Mouse (Mus musculus): ENCODE measurements around the gene Ethe1. TPM values are rescaled to one million over a fixed set of nuclear protein-coding genes. Genes with fewer than 3 reads are reported as not detected.

Ethe1 gene
- polyA plus RNA-seq, 1 experiment from 2014 or later, result 24.1 TPM

GRCm38 (mm10) chr7:24622967-24623366 is 35.6 kb downstream of the Ethe1 start:
- Histone ChIP-seq H3K4me3 (no peak overlapping the region), H3K4me1 (peaks cover 6% of the 10 kb centered on the region; the same call in 1 of the 2 replicates), H3K27me3 (ENCODE audit: low read depth, poor library complexity, severe bottlenecking) (peaks cover 36% of the 10 kb centered on the region), H3K27ac (replicated peaks) (no peak overlapping the region), H3K36me3 (no peaks in the 10 kb centered on the region), H3K9me3 (replicated peaks) (peaks cover 8% of the 10 kb centered on the region)
- no peak for DNase-seq (ENCODE audit: low spot score)
- WGBS, result 81% methylated on average over 6 of the region's 6 CpGs

GRCm38 (mm10) chr7:24628685-24629610 is 41.6 kb downstream of the Ethe1 start:
- DNase-seq (ENCODE audit: low spot score), result peak; percentile 88

GRCm38 (mm10) chr7:24629672-24630071 is 42.3 kb downstream of the Ethe1 start:
- H3K4me3 ChIP-seq, result no peak overlapping the region
- H3K27me3 ChIP-seq (ENCODE audit: low read depth, poor library complexity, severe bottlenecking), result peaks cover 36% of the 10 kb centered on the region
- no peaks in the 10 kb centered on the region for H3K9me3 ChIP-seq (replicated peaks)
- no peak for DNase-seq (ENCODE audit: low spot score)
- WGBS, result 74% methylated on average over 4 of the region's 4 CpGs
- no peaks in the 10 kb centered on the region for H3K36me3 ChIP-seq
- peaks cover 18% of the 10 kb centered on the region for H3K4me1 ChIP-seq
- H3K27ac ChIP-seq (replicated peaks), result no peak overlapping the region

More at GRCm38 (mm10) chr7:24628685-24629610, 41.6 kb downstream of the Ethe1 start:
- H3K9me3 ChIP-seq (replicated peaks), result no peaks in the 10 kb centered on the region
- H3K27ac ChIP-seq (replicated peaks), result peak overlapping the region; percentile 75
- H3K4me3 ChIP-seq, result peak overlapping the region; percentile 51
- no peaks in the 10 kb centered on the region for H3K36me3 ChIP-seq
- WGBS, result 8% methylated on average over 32 of the region's 33 CpGs
- peaks cover 30% of the 10 kb centered on the region for H3K27me3 ChIP-seq (ENCODE audit: low read depth, poor library complexity, severe bottlenecking)
- peaks cover 18% of the 10 kb centered on the region for H3K4me1 ChIP-seq

GRCm38 (mm10) chr7:24630116-24630880 is 43.0 kb downstream of the Ethe1 start:
- Histone ChIP-seq H3K27me3 (ENCODE audit: low read depth, poor library complexity, severe bottlenecking) (peaks cover 39% of the 10 kb centered on the region), H3K4me1 (peaks cover 18% of the 10 kb centered on the region), H3K36me3 (no peaks in the 10 kb centered on the region), H3K9me3 (replicated peaks) (no peaks in the 10 kb centered on the region), H3K27ac (replicated peaks) (no peak overlapping the region), H3K4me3 (no peak overlapping the region)
- 75% methylated on average over 10 of the region's 10 CpGs for WGBS
- DNase-seq (ENCODE audit: low spot score), result no peak

DNA sequence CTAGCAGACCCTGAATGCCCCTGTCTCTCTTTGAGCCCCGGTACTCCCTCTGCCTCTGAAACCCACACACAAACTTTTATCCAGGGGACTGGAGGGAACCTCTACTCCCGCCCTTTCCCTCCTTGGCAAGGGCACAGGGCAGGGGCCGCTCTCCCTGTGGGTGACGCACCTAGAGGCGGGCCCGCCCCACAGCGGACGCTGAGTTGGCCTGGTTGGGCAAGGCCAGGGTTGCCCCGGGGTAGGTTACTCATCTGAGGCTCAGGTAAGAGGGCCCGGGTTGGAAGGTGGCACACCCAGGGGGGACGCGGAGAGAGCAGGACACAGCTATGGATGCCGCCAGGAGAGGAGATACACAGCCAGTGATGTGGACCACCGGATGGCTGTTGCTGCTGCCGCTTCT is 48.9 kb downstream of the Ethe1 start, which contains the start of gene Lypd3:
Lypd3 (plus strand) TSS at position 287 of the 400 bp plus-strand sequence.
- no peak within 1 kb of the TSS for H3K27ac ChIP-seq (replicated peaks)
- H3K4me1 ChIP-seq, result peaks cover 28% of the 10 kb centered on the region
- H3K9me3 ChIP-seq (replicated peaks), result no peaks in the 10 kb centered on the region
- H3K36me3 ChIP-seq, result no peaks in the 10 kb centered on the region
- WGBS, result 15% methylated on average over 15 of the region's 15 CpGs
- peak within 1 kb of the TSS; percentile 52 for H3K4me3 ChIP-seq
- peaks cover 71% of the 10 kb centered on the region for H3K27me3 ChIP-seq (ENCODE audit: low read depth, poor library complexity, severe bottlenecking)
- no peak for DNase-seq (ENCODE audit: low spot score)

DNA sequence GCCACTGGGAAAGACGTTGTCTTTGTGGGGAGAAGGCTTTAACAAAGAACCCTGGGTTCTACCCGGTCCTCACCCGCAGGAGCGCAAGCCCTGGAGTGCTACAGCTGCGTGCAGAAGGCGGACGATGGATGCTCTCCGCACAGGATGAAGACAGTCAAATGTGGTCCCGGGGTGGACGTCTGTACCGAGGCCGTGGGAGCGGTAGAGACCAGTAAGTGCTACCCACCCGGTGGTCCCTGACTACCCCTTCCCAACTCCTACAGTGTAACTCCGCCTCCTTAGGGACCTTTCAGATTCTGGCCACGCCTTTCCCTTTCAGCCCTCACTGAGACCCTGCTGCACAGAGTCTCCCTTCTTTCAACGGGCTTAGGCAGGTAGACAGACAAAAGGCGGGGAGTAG is 49.7 kb downstream of the Ethe1 start:
- Histone ChIP-seq H3K4me3 (peak overlapping the region; percentile 52), H3K36me3 (no peaks in the 10 kb centered on the region), H3K27me3 (ENCODE audit: low read depth, poor library complexity, severe bottlenecking) (peaks cover 79% of the 10 kb centered on the region), H3K27ac (replicated peaks) (no peak overlapping the region), H3K9me3 (replicated peaks) (no peaks in the 10 kb centered on the region), H3K4me1 (peaks cover 28% of the 10 kb centered on the region)
- no peak for DNase-seq (ENCODE audit: low spot score)
- WGBS, result 1% methylated on average over 18 of the region's 18 CpGs

- WGBS, result 3% methylated on average over 35 of the region's 35 CpGs
- Histone ChIP-seq H3K4me1 (peaks cover 28% of the 10 kb centered on the region), H3K36me3 (no peaks in the 10 kb centered on the region), H3K27me3 (ENCODE audit: low read depth, poor library complexity, severe bottlenecking) (peaks cover 80% of the 10 kb centered on the region), H3K4me3 (peak overlapping the region; percentile 52), H3K27ac (replicated peaks) (no peak overlapping the region), H3K9me3 (replicated peaks) (no peaks in the 10 kb centered on the region)
- DNase-seq (ENCODE audit: low spot score), result no peak
Observed at GRCm38 (mm10) chr7:24638026-24638856, 50.9 kb downstream of the Ethe1 start.

DNA sequence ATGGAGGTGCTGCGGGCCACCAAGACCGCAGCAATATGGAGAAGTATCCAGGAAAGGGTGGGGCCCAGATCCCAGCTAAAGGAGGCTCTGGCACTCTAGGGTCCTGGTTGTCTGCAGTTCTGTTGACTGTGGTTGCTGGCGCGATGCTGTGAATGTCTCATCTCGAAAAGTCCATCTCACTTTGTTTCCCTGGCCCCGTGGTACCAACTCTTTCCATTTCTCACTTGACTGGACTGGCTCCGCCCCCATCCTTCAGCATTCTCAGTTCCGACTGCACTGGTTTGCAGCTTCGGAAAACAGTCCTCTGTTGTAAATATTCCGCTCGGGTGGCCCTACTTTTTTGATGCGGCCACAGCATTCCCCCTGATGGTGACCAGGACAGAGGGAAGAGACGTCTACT is 53.1 kb downstream of the Ethe1 start:
- H3K27ac ChIP-seq (replicated peaks), result no peak overlapping the region
- no peak overlapping the region for H3K4me3 ChIP-seq
- 64% methylated on average over 13 of the region's 13 CpGs for WGBS
- DNase-seq (ENCODE audit: low spot score), result no peak
- H3K27me3 ChIP-seq (ENCODE audit: low read depth, poor library complexity, severe bottlenecking), result peaks cover 67% of the 10 kb centered on the region
- no peaks in the 10 kb centered on the region for H3K36me3 ChIP-seq
- peaks cover 28% of the 10 kb centered on the region for H3K4me1 ChIP-seq
- no peaks in the 10 kb centered on the region for H3K9me3 ChIP-seq (replicated peaks)

- H3K27ac ChIP-seq (replicated peaks), result no peak overlapping the region
- H3K4me1 ChIP-seq, result peaks cover 15% of the 10 kb centered on the region
- 6% methylated on average over 9 of the region's 9 CpGs for WGBS
- H3K36me3 ChIP-seq, result no peaks in the 10 kb centered on the region
- no peaks in the 10 kb centered on the region for H3K9me3 ChIP-seq (replicated peaks)
- H3K27me3 ChIP-seq (ENCODE audit: low read depth, poor library complexity, severe bottlenecking), result peaks cover 47% of the 10 kb centered on the region
- H3K4me3 ChIP-seq, result no peak overlapping the region
- peak; percentile 63 for DNase-seq (ENCODE audit: low spot score)
Observed at GRCm38 (mm10) chr7:24642491-24642890, 55.1 kb downstream of the Ethe1 start.

GRCm38 (mm10) chr7:24644492-24644891 is 57.1 kb downstream of the Ethe1 start:
- Histone ChIP-seq H3K27me3 (ENCODE audit: low read depth, poor library complexity, severe bottlenecking) (peaks cover 27% of the 10 kb centered on the region), H3K27ac (replicated peaks) (no peak overlapping the region), H3K9me3 (replicated peaks) (no peaks in the 10 kb centered on the region), H3K36me3 (no peaks in the 10 kb centered on the region), H3K4me1 (no peaks in the 10 kb centered on the region; the same call in 1 of the 2 replicates), H3K4me3 (no peak overlapping the region)
- WGBS, result 83% methylated on average over 6 of the region's 6 CpGs
- no peak for DNase-seq (ENCODE audit: low spot score)

GRCm38 (mm10) chr7:24644996-24645395 is 57.7 kb downstream of the Ethe1 start:
- 80% methylated on average over 7 of the region's 7 CpGs for WGBS

GRCm38 (mm10) chr7:24646486-24646885 is 59.1 kb downstream of the Ethe1 start:
- H3K27me3 ChIP-seq (ENCODE audit: low read depth, poor library complexity, severe bottlenecking), result peaks cover 7% of the 10 kb centered on the region
- no peaks in the 10 kb centered on the region for H3K9me3 ChIP-seq (replicated peaks)
- no peaks in the 10 kb centered on the region for H3K4me1 ChIP-seq
- no peak overlapping the region for H3K27ac ChIP-seq (replicated peaks)
- H3K4me3 ChIP-seq, result no peak overlapping the region
- DNase-seq (ENCODE audit: low spot score), result no peak
- no peaks in the 10 kb centered on the region for H3K36me3 ChIP-seq
- 78% methylated on average over 7 of the region's 7 CpGs for WGBS

More at GRCm38 (mm10) chr7:24644996-24645395, 57.7 kb downstream of the Ethe1 start:
- Histone ChIP-seq H3K4me1 (no peaks in the 10 kb centered on the region; the same call in 1 of the 2 replicates), H3K9me3 (replicated peaks) (no peaks in the 10 kb centered on the region), H3K27ac (replicated peaks) (no peak overlapping the region), H3K36me3 (no peaks in the 10 kb centered on the region), H3K4me3 (no peak overlapping the region), H3K27me3 (ENCODE audit: low read depth, poor library complexity, severe bottlenecking) (peaks cover 22% of the 10 kb centered on the region)
- no peak for DNase-seq (ENCODE audit: low spot score)

Data from midbrain, embryonic 10.5 days (tissue).